Mouse (Mus musculus) lung, adult 18-20 months (tissue): Measurements from ENCODE around the gene Gm14295.
"Not testable (repeated sequence)": the region's sequence is repeated elsewhere in the genome, so short reads cannot be mapped to it uniquely, and the experiment has no call there.

ENCODE experiments used
- DNase-seq, 2 experiments: peaks; one replicate each; pipeline ENCODE4 v3.0.0; 2022; ENCODE audit warnings: mixed read lengths in 2 of 2

Gene Gm14295

GRCm38 (mm10) chr2:176798312-176798711 is at the start of gene Gm14295:
Gene Gm14295 (plus strand): TSS chr2:176798612.
- DNase-seq: not testable (repeated sequence)

DNA sequence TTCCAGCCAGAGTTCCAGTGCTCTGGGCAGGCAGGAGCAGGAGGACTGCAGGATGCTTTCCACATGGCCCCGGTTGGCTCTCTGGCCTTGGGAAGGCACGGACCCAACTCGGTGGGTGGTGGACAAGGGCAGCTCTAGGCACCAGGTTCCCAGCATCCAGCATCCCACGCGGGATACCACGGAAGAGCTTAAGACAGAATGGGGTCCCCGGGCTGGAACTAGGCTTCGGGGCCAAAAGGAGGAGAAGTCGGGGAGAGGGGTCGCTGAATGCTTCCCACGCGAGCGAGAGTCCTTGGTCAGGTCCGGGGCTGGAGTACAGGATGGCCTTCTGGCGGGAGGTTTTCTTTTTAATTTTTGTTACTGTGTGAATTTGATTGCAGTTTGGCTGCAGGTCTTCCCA is 373 bp downstream of the Gm14295 start:
- not testable (repeated sequence) for DNase-seq

GRCm38 (mm10) chr2:176830840-176831239 is 32.4 kb downstream of the Gm14295 start, which contains the start of gene Gm14408:
Gene Gm14408 (plus strand): TSS chr2:176831140.
- not testable (repeated sequence) for DNase-seq
